Comparison of ENCODE assay signal across 14 mouse cellular contexts in genomic region chr1:125084906-125085305, GRCm38 (mm10).
A peak's percentile ranks its signal among the peaks of the same experiment; 100 is the strongest.
DNase-seq lines count a peak whose midpoint lies in the region.
"Had no signal": no experiment of that assay in that cellular context is flagged by ENCODE, and none has a peak within 500 bp of the region (broad histone marks: within the 10 kb centered on the region; RNA-seq: fewer than 3 reads in every experiment).

No protein-coding gene starts in this region.

- peak; percentile 6 to 11 for DNase-seq in cerebellum, postnatal 25 days
- DNase-seq in cerebellum, adult 9-10 months = no peak
- DNase-seq in left cerebral cortex, postnatal 4 days = peak; percentile 45
- DNase-seq in left cerebral cortex, adult 11 months (ENCODE audit: low spot score) = no peak
- DNase-seq in testis, postnatal 10 days (ENCODE audit: low spot score) = peak; percentile 49
- no peak for DNase-seq in testis, postnatal 14 days (ENCODE audit: low spot score)
- DNase-seq: adrenal gland, adult 2 months; adrenal gland, postnatal 14 days; cerebellum, adult 11 months; cerebellum, adult 9-11 months; forebrain, postnatal 0 days; gastrocnemius, adult 2 months; gastrocnemius, postnatal 14 days; heart, adult 11 months had no signal

- intact Hi-C loops in left cerebral cortex, postnatal 4 days (cut with DNase I) = no loop called here

Comparison
In these comparisons a context has a peak if more than half of its experiments do, and no peak if none do; other contexts are left out.
1. DNase-seq: peak in cerebellum, postnatal 25 days (2 of 2), left cerebral cortex, postnatal 4 days (single experiment) and testis, postnatal 10 days (single experiment); none in cerebellum, adult 9-10 months (single experiment), left cerebral cortex, adult 11 months (single experiment) and testis, postnatal 14 days (single experiment).